Mouse (Mus musculus) E14TG2a.4 (cell line): ENCODE results near the gene Gm5901.

ENCODE experiments used
- H3K27me3 ChIP-seq: 2 replicates; pipeline ENCODE4 v1.6.1; 2014; ENCODE audit warnings: low read length, control low read depth; ENCODE audit not compliant: insufficient read depth
- H3K36me3 ChIP-seq: 2 replicates; pipeline ENCODE4 v1.6.1; 2014; ENCODE audit warnings: low read length, control low read depth; ENCODE audit not compliant: insufficient read depth
- H3K4me1 ChIP-seq: replicated peaks from 2 replicates; pipeline ENCODE4 v1.6.1; 2014; ENCODE audit warnings: low read depth, low read length, control low read depth
- H3K4me3 ChIP-seq: replicated peaks from 2 replicates; pipeline ENCODE4 v1.5.1; 2014; ENCODE audit warnings: mild to moderate bottlenecking, low read length
- H3K9me3 ChIP-seq: 2 replicates; pipeline ENCODE4 v1.6.1; 2014; ENCODE audit warnings: low read length, control low read depth
- CTCF ChIP-seq: conservative IDR thresholded peaks from 2 replicates; pipeline ENCODE4 v1.5.1; 2014; ENCODE audit warnings: low read length
- NANOG ChIP-seq: IDR thresholded peaks from 2 replicates; pipeline ENCODE4 v1.6.1; 2014; ENCODE audit warnings: borderline replicate concordance, low read length, mixed read lengths
- POU5F1 ChIP-seq: IDR thresholded peaks from 2 replicates; pipeline ENCODE4 v1.6.1; 2014; ENCODE audit warnings: low read length, borderline replicate concordance

Gm5901 gene

DNA sequence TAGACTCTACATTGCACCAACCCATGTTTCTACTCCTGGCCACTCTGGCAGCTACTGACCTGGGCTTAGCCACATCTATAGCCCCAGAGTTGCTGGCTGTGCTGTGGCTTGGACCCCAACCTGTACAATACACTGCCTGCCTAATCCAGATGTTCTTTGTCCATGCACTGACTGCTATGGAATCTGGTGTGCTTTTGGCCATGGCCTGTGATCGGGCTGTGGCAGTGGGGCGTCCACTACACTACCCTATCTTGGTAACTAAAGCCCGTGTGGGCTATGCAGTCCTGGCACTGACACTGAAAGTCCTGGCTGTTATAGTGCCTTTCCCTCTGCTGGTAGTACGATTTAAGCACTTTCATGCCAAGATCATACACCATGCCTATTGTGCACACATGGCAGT lies 6.3 kb upstream of the Gm5901 start:
- TF ChIP-seq POU5F1: no peak
- no peak for TF ChIP-seq NANOG
- TF ChIP-seq CTCF: no peak

DNA sequence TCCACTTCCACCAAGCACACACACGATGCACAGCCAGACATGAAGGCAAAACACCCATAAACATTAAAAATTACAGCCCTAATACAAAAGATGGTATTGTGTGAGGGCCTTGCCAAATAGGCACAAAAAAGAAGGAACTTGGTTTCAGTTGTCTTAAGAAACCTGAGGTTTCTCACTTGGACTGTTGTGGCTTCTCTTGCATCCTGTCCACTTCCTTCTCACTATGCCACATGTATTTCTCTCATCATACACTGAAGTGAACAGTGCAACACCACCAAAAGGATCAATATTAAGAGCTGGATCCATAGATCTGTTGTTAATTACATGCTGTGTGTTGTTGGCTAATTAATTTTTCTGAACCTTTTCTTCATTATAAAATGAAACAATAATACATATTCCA lies 1.9 kb upstream of the Gm5901 start:
- H3K27me3 ChIP-seq: no peaks in the 10 kb centered on the region
- no peaks in the 10 kb centered on the region for H3K9me3 ChIP-seq
- peaks cover 72% of the 10 kb centered on the region for H3K36me3 ChIP-seq
- H3K4me1 ChIP-seq: no peaks in the 10 kb centered on the region
- no peak overlapping the region for H3K4me3 ChIP-seq
- TF ChIP-seq POU5F1 (no peak), CTCF (no peak), NANOG (no peak)

More for the DNA sequence above, 6.3 kb upstream of the Gm5901 start:
- H3K36me3 ChIP-seq: peaks cover 30% of the 10 kb centered on the region
- H3K27me3 ChIP-seq: no peaks in the 10 kb centered on the region
- H3K4me3 ChIP-seq: no peak overlapping the region
- H3K9me3 ChIP-seq: no peaks in the 10 kb centered on the region
- H3K4me1 ChIP-seq: no peaks in the 10 kb centered on the region

DNA sequence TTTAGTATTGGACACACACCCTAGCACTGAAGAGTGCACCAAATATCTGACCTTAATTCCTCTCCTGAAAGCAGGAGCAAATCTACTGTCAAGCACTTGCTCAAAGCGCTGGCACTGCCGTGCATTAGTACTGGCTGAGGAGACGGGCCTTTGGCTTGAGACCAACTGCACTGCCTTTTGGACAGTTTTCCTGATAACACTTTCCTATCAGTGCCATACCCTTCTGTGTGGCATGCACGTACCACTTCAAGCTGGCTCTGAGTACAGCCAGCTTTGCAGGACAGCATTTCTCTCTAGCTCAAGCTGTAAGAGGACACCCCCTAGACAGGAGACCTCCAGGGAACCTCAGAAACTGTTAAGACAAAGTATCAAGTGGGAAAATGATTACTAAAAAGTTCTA lies 1.3 kb upstream of the Gm5901 start:
- TF ChIP-seq CTCF: no peak
- TF ChIP-seq POU5F1: no peak
- no peak for TF ChIP-seq NANOG

DNA sequence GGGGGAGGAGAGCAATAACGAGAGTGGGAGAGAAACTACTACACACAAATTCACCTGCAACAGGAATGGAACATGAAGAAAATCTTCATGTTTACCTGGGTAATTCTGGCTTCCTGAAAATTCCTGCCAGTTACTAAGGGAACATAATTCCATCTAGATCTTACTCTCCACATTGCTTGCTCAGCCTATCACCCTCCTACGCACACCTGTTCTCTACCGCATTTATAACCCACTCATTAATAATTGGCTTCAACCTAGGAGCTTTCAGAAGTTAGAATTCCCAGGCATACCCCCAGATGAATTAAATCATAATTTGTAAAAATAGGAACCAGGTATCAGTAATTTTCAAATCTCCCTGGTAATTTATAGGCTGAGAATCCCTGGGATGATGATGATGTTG lies 862 bp upstream of the Gm5901 start:
- Histone ChIP-seq H3K4me1 (no peaks in the 10 kb centered on the region), H3K36me3 (peaks cover 83% of the 10 kb centered on the region), H3K9me3 (no peaks in the 10 kb centered on the region), H3K4me3 (no peak overlapping the region), H3K27me3 (no peaks in the 10 kb centered on the region)
- TF ChIP-seq NANOG: no peak
- TF ChIP-seq CTCF: no peak
- TF ChIP-seq POU5F1: no peak

More for the DNA sequence above, 1.3 kb upstream of the Gm5901 start:
- Histone ChIP-seq H3K36me3 (peaks cover 78% of the 10 kb centered on the region), H3K9me3 (no peaks in the 10 kb centered on the region), H3K4me1 (no peaks in the 10 kb centered on the region), H3K4me3 (no peak overlapping the region), H3K27me3 (no peaks in the 10 kb centered on the region)

DNA sequence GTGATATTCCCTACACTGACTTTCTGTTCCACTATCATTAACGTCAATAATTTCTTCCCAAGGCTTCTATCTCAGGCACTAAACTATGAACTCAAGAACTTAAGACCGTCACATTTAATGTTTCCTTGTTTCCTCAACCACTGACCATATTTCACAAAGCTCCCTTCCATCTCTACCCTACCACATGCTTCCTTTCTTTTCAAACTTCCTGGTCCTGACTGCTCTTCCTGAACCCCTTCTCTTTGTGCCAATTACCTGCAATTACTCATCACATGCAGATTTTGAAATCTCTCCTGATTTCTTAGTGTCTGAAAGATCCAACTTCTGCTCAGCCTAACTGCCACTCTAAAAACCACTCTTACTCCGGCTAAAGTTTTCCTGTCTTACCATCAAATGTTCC lies 5.5 kb downstream of the Gm5901 start:
- TF ChIP-seq CTCF: no peak
- Histone ChIP-seq H3K9me3 (no peaks in the 10 kb centered on the region), H3K4me1 (no peaks in the 10 kb centered on the region), H3K36me3 (peaks cover 98% of the 10 kb centered on the region), H3K27me3 (no peaks in the 10 kb centered on the region), H3K4me3 (no peak overlapping the region)

DNA sequence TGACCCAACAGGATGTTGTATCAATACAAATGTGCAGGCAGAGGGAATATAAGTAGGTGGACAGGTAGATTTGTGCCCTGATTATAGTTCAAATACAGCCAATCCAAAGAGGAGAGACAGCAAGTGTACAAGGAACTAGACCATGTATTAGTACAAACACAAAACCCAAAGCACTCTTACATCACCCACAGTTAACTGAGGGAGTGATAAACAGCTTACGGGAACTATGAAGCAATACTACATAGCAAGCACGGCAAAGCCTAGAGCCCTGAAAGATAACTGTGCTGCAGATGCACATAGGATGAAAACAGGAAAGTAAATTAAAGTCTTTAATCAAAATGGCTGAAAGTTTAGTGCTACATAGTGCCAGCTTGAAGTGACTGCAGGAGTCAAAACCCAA lies 12.9 kb downstream of the Gm5901 start:
- Histone ChIP-seq H3K36me3 (peaks cover 87% of the 10 kb centered on the region), H3K27me3 (no peaks in the 10 kb centered on the region), H3K9me3 (no peaks in the 10 kb centered on the region), H3K4me3 (no peak overlapping the region), H3K4me1 (no peaks in the 10 kb centered on the region)
- no peak for TF ChIP-seq CTCF
- no peak for TF ChIP-seq NANOG
- TF ChIP-seq POU5F1: no peak

DNA sequence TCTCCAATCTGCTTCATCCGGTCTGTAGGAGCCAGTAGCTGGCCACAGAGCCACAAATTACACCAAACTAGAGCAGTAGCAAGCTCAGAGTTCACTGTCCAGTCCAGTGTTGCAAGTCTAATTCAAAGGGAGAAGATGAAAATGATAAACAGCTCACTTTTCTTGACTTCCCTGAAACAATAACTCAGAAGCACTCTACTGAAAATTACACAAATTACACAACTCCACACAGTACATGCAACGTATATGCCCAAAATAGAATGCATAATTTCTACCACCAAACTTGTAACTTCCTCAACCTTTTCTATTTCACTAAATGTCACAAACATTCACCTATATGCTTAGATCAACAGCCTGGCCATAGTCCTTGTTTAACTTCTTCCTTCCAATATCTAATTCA lies 15.4 kb downstream of the Gm5901 start:
- Histone ChIP-seq H3K27me3 (no peaks in the 10 kb centered on the region), H3K9me3 (no peaks in the 10 kb centered on the region), H3K4me3 (no peak overlapping the region), H3K4me1 (no peaks in the 10 kb centered on the region), H3K36me3 (peaks cover 74% of the 10 kb centered on the region)
- TF ChIP-seq NANOG (no peak), POU5F1 (no peak), CTCF (no peak)

DNA sequence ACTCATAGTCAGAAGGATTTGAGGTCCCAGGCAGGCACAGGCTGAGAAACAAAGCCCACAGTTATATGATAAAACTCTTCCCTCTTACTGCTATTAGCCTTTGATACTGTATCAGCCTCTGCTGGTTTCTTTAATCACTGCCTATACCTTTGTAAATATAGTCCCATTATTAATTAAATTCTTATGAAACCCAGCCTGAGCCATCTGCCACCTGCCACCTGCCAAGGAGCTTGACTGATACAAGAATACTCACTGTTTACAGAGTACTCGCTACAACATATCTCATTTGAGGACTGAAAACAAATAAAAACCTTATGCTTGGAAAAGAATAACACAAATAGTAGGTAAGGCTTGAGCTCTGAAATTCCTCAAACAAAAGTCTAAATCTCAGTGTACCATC lies 19.8 kb downstream of the Gm5901 start:
- TF ChIP-seq POU5F1 (no peak), CTCF (no peak), NANOG (no peak)
- no peaks in the 10 kb centered on the region for H3K9me3 ChIP-seq
- H3K36me3 ChIP-seq: peaks cover 52% of the 10 kb centered on the region
- H3K4me3 ChIP-seq: no peak overlapping the region
- no peaks in the 10 kb centered on the region for H3K27me3 ChIP-seq
- peaks cover 13% of the 10 kb centered on the region for H3K4me1 ChIP-seq

DNA sequence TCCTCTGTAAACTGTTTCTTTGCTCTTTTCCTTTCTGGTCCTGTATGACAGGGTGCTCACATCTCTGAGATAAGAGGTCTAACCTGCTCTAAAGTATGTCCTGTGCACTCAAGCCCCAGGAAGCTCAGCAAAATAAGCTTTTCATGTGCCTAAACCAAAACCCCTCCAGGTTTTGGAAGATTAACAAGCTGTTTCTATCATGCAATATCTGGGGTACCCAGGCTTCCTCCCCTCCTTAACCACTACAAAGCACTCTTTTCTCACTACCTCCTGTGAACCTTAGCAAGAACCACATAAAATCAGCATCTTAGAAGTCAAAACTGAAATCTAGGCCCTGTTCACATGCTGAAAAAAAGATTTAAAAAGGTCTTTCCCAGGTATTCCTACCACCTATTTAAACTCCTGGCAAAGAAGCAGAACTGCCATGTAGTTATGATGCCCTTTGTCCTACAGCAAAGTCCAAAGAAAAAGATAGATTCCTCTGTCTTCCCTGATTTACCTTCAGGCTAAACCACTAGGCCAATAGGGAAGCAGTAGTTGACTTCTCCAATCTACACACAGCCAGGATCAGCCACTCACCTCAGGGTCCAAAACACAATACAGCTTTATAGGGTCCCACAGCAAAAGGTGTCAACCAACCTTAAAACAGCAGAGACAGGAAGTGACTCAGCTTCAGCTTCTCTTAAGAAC lies 20.4 kb downstream of the Gm5901 start:
- no peaks in the 10 kb centered on the region for H3K27me3 ChIP-seq
- H3K9me3 ChIP-seq: no peaks in the 10 kb centered on the region
- TF ChIP-seq POU5F1 (no peak), NANOG (no peak), CTCF (no peak)
- peaks cover 13% of the 10 kb centered on the region for H3K4me1 ChIP-seq
- H3K4me3 ChIP-seq: no peak overlapping the region
- H3K36me3 ChIP-seq: peaks cover 46% of the 10 kb centered on the region
